Mouse (Mus musculus) gastrocnemius, adult 2 months (tissue): ENCODE measurements around the gene Tpst2. TPM values are rescaled to one million over a fixed set of nuclear protein-coding genes. Genes with fewer than 3 reads are reported as not detected.
A peak's percentile ranks its signal among the peaks of the same experiment; 100 is the strongest.

Experiments used
- DNase-seq: peaks from one replicate; pipeline ENCODE4 v3.0.0; 2022
- H3K27ac ChIP-seq: fragments of 200-600 bp; 2 replicates; pipeline ENCODE4 v1.8.1; 2022; ENCODE audit warnings: mild to moderate bottlenecking
- H3K4me3 ChIP-seq: fragments of 200-600 bp; 2 replicates; pipeline ENCODE4 v1.8.1; 2022; ENCODE audit warnings: mild to moderate bottlenecking, moderate library complexity
- CTCF ChIP-seq: fragments of 200-600 bp; IDR thresholded peaks from 2 replicates; pipeline ENCODE4 v1.8.1; 2022; ENCODE audit warnings: antibody characterized with exemption, mild to moderate bottlenecking, moderate library complexity
- intact Hi-C: fragments of 180-260 bp; cut with DNase I; formaldehyde crosslinking; loops from one replicate; pipeline ENCODE4 v1.15.1; 2025
- total RNA-seq, 2 experiments: library from RNA; stranded (reverse); gene quantifications; 2 replicates each; pipeline ENCODE4 v1.2.3; 2021

Tpst2 gene
- total RNA-seq, 2 experiments from 2014 or later: 12.6 to 25.4 TPM

- Histone ChIP-seq H3K4me3 (no peak overlapping the region), H3K27ac (no peak overlapping the region)
- intact Hi-C loops: no loop called here
- no peak for TF ChIP-seq CTCF
- no peak for DNase-seq
Measured at GRCm38 (mm10) chr5:112259862-112260650, 16.4 kb upstream of the Tpst2 start.

- TF ChIP-seq CTCF: no peak
- no peak for DNase-seq
- no peak overlapping the region for H3K27ac ChIP-seq
- intact Hi-C loops: no loop called here
- H3K4me3 ChIP-seq: no peak overlapping the region
Measured at GRCm38 (mm10) chr5:112260818-112261217, 15.7 kb upstream of the Tpst2 start.

- DNase-seq: no peak
- Histone ChIP-seq H3K27ac (no peak overlapping the region), H3K4me3 (no peak overlapping the region)
- intact Hi-C loops: no loop called here
- TF ChIP-seq CTCF: no peak
Measured at GRCm38 (mm10) chr5:112264099-112264498, 12.4 kb upstream of the Tpst2 start.

GRCm38 (mm10) chr5:112265110-112265509 is 11.4 kb upstream of the Tpst2 start:
- TF ChIP-seq CTCF: no peak

GRCm38 (mm10) chr5:112265515-112265914 is 11.0 kb upstream of the Tpst2 start:
- no peak overlapping the region for H3K27ac ChIP-seq
- H3K4me3 ChIP-seq: no peak overlapping the region
- no peak for TF ChIP-seq CTCF
- intact Hi-C loops: no loop called here
- peak; percentile 38 for DNase-seq

More at GRCm38 (mm10) chr5:112265110-112265509, 11.4 kb upstream of the Tpst2 start:
- Histone ChIP-seq H3K4me3 (no peak overlapping the region), H3K27ac (no peak overlapping the region)
- DNase-seq: no peak
- intact Hi-C loops: no loop called here

- no peak for DNase-seq
- TF ChIP-seq CTCF: no peak
- intact Hi-C loops: no loop called here
- Histone ChIP-seq H3K4me3 (no peak overlapping the region), H3K27ac (no peak overlapping the region)
Measured at GRCm38 (mm10) chr5:112266011-112266777, 10.3 kb upstream of the Tpst2 start.

- no peak overlapping the region for H3K27ac ChIP-seq
- DNase-seq: no peak
- intact Hi-C loops: no loop called here
- no peak overlapping the region for H3K4me3 ChIP-seq
- no peak for TF ChIP-seq CTCF
Measured at GRCm38 (mm10) chr5:112270764-112271541, 5.5 kb upstream of the Tpst2 start.

- DNase-seq: no peak
- Histone ChIP-seq H3K27ac (no peak overlapping the region), H3K4me3 (no peak overlapping the region)
- intact Hi-C loops: no loop called here
- TF ChIP-seq CTCF: no peak
Measured at GRCm38 (mm10) chr5:112272934-112273333, 3.6 kb upstream of the Tpst2 start.

- no peak for TF ChIP-seq CTCF
- H3K4me3 ChIP-seq: no peak overlapping the region
- no peak for DNase-seq
- H3K27ac ChIP-seq: no peak overlapping the region
- intact Hi-C loops: loop anchor here (2.0 kb wide), 1 partner anchor 53 kb away; the partner anchor contains the start of gene Tfip11
Measured at GRCm38 (mm10) chr5:112273746-112274463, 2.6 kb upstream of the Tpst2 start.

- no peak for TF ChIP-seq CTCF
- intact Hi-C loops: loop anchor here (2.0 to 5.0 kb wide), 2 partner anchors 33 to 52 kb away; partner anchors contain the start of gene Tfip11
- no peak for DNase-seq
- Histone ChIP-seq H3K27ac (no peak overlapping the region), H3K4me3 (peak overlapping the region; percentile 79; the same call in 1 of the 2 replicates)
Measured at GRCm38 (mm10) chr5:112275021-112275804, 1.3 kb upstream of the Tpst2 start.

GRCm38 (mm10) chr5:112276907-112277348 is 437 bp downstream of the Tpst2 start:
- intact Hi-C loops: loop anchor here (2.0 to 5.0 kb wide), 2 partner anchors 14 to 35 kb away; no protein-coding TSS in a partner anchor
- peak overlapping the region; percentile 79 for H3K4me3 ChIP-seq
- no peak for DNase-seq

More at GRCm38 (mm10) chr5:112276907-112277348, 437 bp downstream of the Tpst2 start:
- no peak for TF ChIP-seq CTCF
- H3K27ac ChIP-seq: peak overlapping the region; percentile 95
